Mouse (Mus musculus) right cerebral cortex, adult 2 months (tissue): ENCODE measurements around the gene Tdrd7.

Source experiments
- DNase-seq, 2 experiments: peaks; one replicate each; pipeline ENCODE4 v3.0.0; 2021 to 2022; ENCODE audit warnings: low spot score in 2 of 2

The Tdrd7 gene

GRCm38 (mm10) chr4:45964771-45965439 lies at the start of gene Tdrd7:
Gene Tdrd7, plus strand, starts transcription at chr4:45965334.
- no peak for DNase-seq

GRCm38 (mm10) chr4:45917091-45917490 lies 48.0 kb upstream of the Tdrd7 start:
- no peak for DNase-seq

GRCm38 (mm10) chr4:45921663-45922435 lies 43.3 kb upstream of the Tdrd7 start:
- DNase-seq = no peak

GRCm38 (mm10) chr4:45924011-45924410 lies 41.1 kb upstream of the Tdrd7 start:
- no peak for DNase-seq

GRCm38 (mm10) chr4:45928561-45928960 lies 36.6 kb upstream of the Tdrd7 start:
- DNase-seq = no peak

- peak; percentile 23 to 35 for DNase-seq
Observed at GRCm38 (mm10) chr4:45941628-45942044, 23.5 kb upstream of the Tdrd7 start.

- DNase-seq = no peak
Observed at GRCm38 (mm10) chr4:45947729-45948128, 17.4 kb upstream of the Tdrd7 start.

- no peak for DNase-seq
Observed at GRCm38 (mm10) chr4:45949109-45949848, 15.9 kb upstream of the Tdrd7 start.

- DNase-seq = no peak
Observed at GRCm38 (mm10) chr4:45951830-45952229, 13.3 kb upstream of the Tdrd7 start.

GRCm38 (mm10) chr4:45953025-45953919 lies 11.9 kb upstream of the Tdrd7 start:
- DNase-seq = no peak

- DNase-seq = no peak
Observed at GRCm38 (mm10) chr4:45955235-45955634, 9.9 kb upstream of the Tdrd7 start.

GRCm38 (mm10) chr4:45956131-45956530 lies 9.0 kb upstream of the Tdrd7 start:
- no peak for DNase-seq

- no peak for DNase-seq
Observed at GRCm38 (mm10) chr4:45956706-45957105, 8.4 kb upstream of the Tdrd7 start.

- no peak for DNase-seq
Observed at GRCm38 (mm10) chr4:45965737-45966447, 758 bp downstream of the Tdrd7 start.

- DNase-seq = no peak
Observed at GRCm38 (mm10) chr4:45966716-45967115, 1.6 kb downstream of the Tdrd7 start.

GRCm38 (mm10) chr4:45967479-45968341 lies 2.6 kb downstream of the Tdrd7 start:
- no peak for DNase-seq

GRCm38 (mm10) chr4:45969051-45969450 lies 3.9 kb downstream of the Tdrd7 start:
- no peak for DNase-seq

GRCm38 (mm10) chr4:45970048-45970560 lies 5.0 kb downstream of the Tdrd7 start:
- DNase-seq = no peak

- peak; percentile 98 for DNase-seq
Observed at GRCm38 (mm10) chr4:45971806-45972447, 6.8 kb downstream of the Tdrd7 start.
